Mouse (Mus musculus) midbrain, embryonic 13.5 days (tissue): ENCODE data around the gene Pvrig. TPM values are rescaled to one million over a fixed set of nuclear protein-coding genes. Genes with fewer than 3 reads are reported as not detected.
"Not testable (repeated sequence)": the region's sequence is repeated elsewhere in the genome, so short reads cannot be mapped to it uniquely, and the experiment has no call there.

Experiments
- ATAC-seq: fragments of 200-750 bp; cut with Nextera tagmentation; 2 replicates; pipeline ENCODE4 v1.8.0; 2017; ENCODE audit warnings: mild to moderate bottlenecking, moderate TSS enrichment, moderate library complexity
- H3K27ac ChIP-seq: fragments of 300-500 bp; sonication (generic); 2 replicates; pipeline ENCODE4 v1.5.1; 2015; ENCODE audit warnings: inconsistent platforms, mild to moderate bottlenecking, moderate library complexity
- H3K27me3 ChIP-seq: fragments of 300-500 bp; sonication (generic); 2 replicates; pipeline ENCODE4 v1.6.1; 2015; ENCODE audit warnings: mild to moderate bottlenecking, inconsistent platforms
- H3K36me3 ChIP-seq: fragments of 300-500 bp; sonication (generic); 2 replicates; pipeline ENCODE4 v1.6.1; 2015; ENCODE audit warnings: mild to moderate bottlenecking, inconsistent platforms
- H3K4me1 ChIP-seq: fragments of 300-500 bp; sonication (generic); replicated peaks from 2 replicates; pipeline ENCODE4 v1.6.1; 2015; ENCODE audit warnings: inconsistent platforms
- H3K4me2 ChIP-seq: fragments of 300-500 bp; sonication (generic); replicated peaks from 2 replicates; pipeline ENCODE4 v1.6.1; 2015; ENCODE audit warnings: moderate library complexity, mild to moderate bottlenecking, inconsistent platforms
- H3K4me3 ChIP-seq: fragments of 300-500 bp; sonication (generic); replicated peaks from 2 replicates; pipeline ENCODE4 v1.5.1; 2015; ENCODE audit warnings: mild to moderate bottlenecking, inconsistent platforms
- H3K9ac ChIP-seq: fragments of 300-500 bp; sonication (generic); replicated peaks from 2 replicates; pipeline ENCODE4 v1.6.1; 2015; ENCODE audit warnings: mild to moderate bottlenecking, inconsistent platforms
- H3K9me3 ChIP-seq: fragments of 300-500 bp; sonication (generic); 2 replicates; pipeline ENCODE4 v1.6.1; 2016; ENCODE audit warnings: mild to moderate bottlenecking, inconsistent platforms
- WGBS: fragments of 180-500 bp; shearing (Covaris S2); methylation state at CpG from one replicate; pipeline ENCODE4 v1.1.7; 2015; 5-methylcytosine and 5-hydroxymethylcytosine counted together
- polyA plus RNA-seq: library from polyadenylated mRNA; unstranded; fragments of >200 nt; fragmentation: Nextera tagmentation; extraction: Ambion mirVana; gene quantifications from 2 replicates; pipeline ENCODE4 v1.2.1, GENCODE M21; 2015

Gene Pvrig
- polyA plus RNA-seq: not detected in 2 replicates

GRCm38 (mm10) chr5:138341661-138342060 is at the start of gene Pvrig:
Pvrig (plus strand) TSS chr5:138341961.
- Histone ChIP-seq H3K27me3 (no peaks in the 10 kb centered on the region), H3K36me3 (no peaks in the 10 kb centered on the region), H3K4me1 (no peaks in the 10 kb centered on the region), H3K9me3 (no peaks in the 10 kb centered on the region), H3K27ac (no peak within 1 kb of the TSS), H3K4me2 (no peak within 1 kb of the TSS), H3K9ac (no peak within 1 kb of the TSS), H3K4me3 (no peak within 1 kb of the TSS)
- WGBS: 85% methylated on average over 2 of the region's 2 CpGs
- ATAC-seq: no peak

- no peak overlapping the region for H3K4me3 ChIP-seq
- H3K4me2 ChIP-seq: no peak overlapping the region
- H3K27ac ChIP-seq: no peak overlapping the region
- H3K9me3 ChIP-seq: no peaks in the 10 kb centered on the region
- H3K9ac ChIP-seq: no peak overlapping the region
- H3K27me3 ChIP-seq: no peaks in the 10 kb centered on the region
- no peak for ATAC-seq
- H3K36me3 ChIP-seq: no peaks in the 10 kb centered on the region
- H3K4me1 ChIP-seq: no peaks in the 10 kb centered on the region
Observed at GRCm38 (mm10) chr5:138294158-138294557, 47.6 kb upstream of the Pvrig start.

- 87% methylated on average over 2 of the region's 2 CpGs for WGBS
- Histone ChIP-seq H3K36me3 (no peaks in the 10 kb centered on the region), H3K4me3 (no peak overlapping the region), H3K27me3 (no peaks in the 10 kb centered on the region), H3K4me1 (no peaks in the 10 kb centered on the region), H3K9me3 (no peaks in the 10 kb centered on the region), H3K9ac (no peak overlapping the region), H3K4me2 (no peak overlapping the region), H3K27ac (no peak overlapping the region)
- ATAC-seq: no peak
Observed at GRCm38 (mm10) chr5:138299613-138300012, 42.1 kb upstream of the Pvrig start.

- no peak overlapping the region for H3K4me2 ChIP-seq
- H3K27ac ChIP-seq: no peak overlapping the region
- no peaks in the 10 kb centered on the region for H3K9me3 ChIP-seq
- no peaks in the 10 kb centered on the region for H3K27me3 ChIP-seq
- 91% methylated on average over 3 of the region's 3 CpGs for WGBS
- H3K36me3 ChIP-seq: no peaks in the 10 kb centered on the region
- H3K9ac ChIP-seq: no peak overlapping the region
- ATAC-seq: no peak
- H3K4me1 ChIP-seq: no peaks in the 10 kb centered on the region
- H3K4me3 ChIP-seq: no peak overlapping the region
Observed at GRCm38 (mm10) chr5:138312795-138313194, 29.0 kb upstream of the Pvrig start.

GRCm38 (mm10) chr5:138343216-138343615 is 1.5 kb downstream of the Pvrig start:
- Histone ChIP-seq H3K4me3 (no peak overlapping the region), H3K36me3 (no peaks in the 10 kb centered on the region), H3K27ac (no peak overlapping the region), H3K4me2 (no peak overlapping the region), H3K27me3 (no peaks in the 10 kb centered on the region), H3K9me3 (no peaks in the 10 kb centered on the region), H3K9ac (no peak overlapping the region), H3K4me1 (no peaks in the 10 kb centered on the region)
- 96% methylated on average over 3 of the region's 3 CpGs for WGBS
- ATAC-seq: no peak

- not testable (repeated sequence) for H3K9me3 ChIP-seq, ATAC-seq, H3K4me1 ChIP-seq, H3K4me2 ChIP-seq, H3K27me3 ChIP-seq, H3K4me3 ChIP-seq, H3K36me3 ChIP-seq, H3K27ac ChIP-seq, H3K9ac ChIP-seq
- WGBS: 97% methylated on average over 6 of the region's 7 CpGs
Observed at GRCm38 (mm10) chr5:138363208-138363607, 21.4 kb downstream of the Pvrig start.

- 91% methylated on average over 10 of the region's 10 CpGs for WGBS
- H3K4me1 ChIP-seq, H3K9ac ChIP-seq, H3K4me2 ChIP-seq, H3K36me3 ChIP-seq, H3K9me3 ChIP-seq, H3K27ac ChIP-seq, H3K4me3 ChIP-seq, ATAC-seq, H3K27me3 ChIP-seq: not testable (repeated sequence)
Observed at GRCm38 (mm10) chr5:138365347-138365746, 23.6 kb downstream of the Pvrig start.

Other genes starting within 250 kb of the Pvrig start
- 128 TPM in 2 replicates for gene Zscan21, start 225.1 kb upstream of the Pvrig start, polyA plus RNA-seq
- gene Zfp113, start 186.2 kb upstream of the Pvrig start, polyA plus RNA-seq: 45.3 and 49.7 TPM in 2 replicates
- 316 and 337 TPM in 2 replicates for gene Cops6, start 180.9 kb upstream of the Pvrig start, polyA plus RNA-seq
- gene Ap4m1, start 170.0 kb upstream of the Pvrig start, polyA plus RNA-seq: 26.6 and 28.8 TPM in 2 replicates
- 159 and 162 TPM in 2 replicates for gene Mcm7, start 169.5 kb upstream of the Pvrig start, polyA plus RNA-seq
- 109 and 111 TPM in 2 replicates for gene Taf6, start 154.5 kb upstream of the Pvrig start, polyA plus RNA-seq
- gene Cnpy4, start 154.5 kb upstream of the Pvrig start, polyA plus RNA-seq: 39.4 and 40.5 TPM in 2 replicates
- 12.9 and 13.8 TPM in 2 replicates for gene Mblac1, start 147.6 kb upstream of the Pvrig start, polyA plus RNA-seq
- gene Nxpe5, start 116.1 kb upstream of the Pvrig start, polyA plus RNA-seq: 0.08 TPM in 1 of 2 replicates, not detected in the other
- gene Lamtor4, start 86.5 kb upstream of the Pvrig start, polyA plus RNA-seq: 81.2 and 81.9 TPM in 2 replicates
- 12.2 and 15.8 TPM in 2 replicates for gene BC037034, start 77.9 kb upstream of the Pvrig start, polyA plus RNA-seq
- 2.5 and 3.0 TPM in 2 replicates for gene Gal3st4, start 69.1 kb upstream of the Pvrig start, polyA plus RNA-seq
- gene Gm43720, start 62.0 kb upstream of the Pvrig start, polyA plus RNA-seq: 0.10 and 0.19 TPM in 2 replicates
- gene Gpc2, start 62.0 kb upstream of the Pvrig start, polyA plus RNA-seq: 236 and 248 TPM in 2 replicates
- 4.8 and 5.4 TPM in 2 replicates for gene Stag3, start 61.7 kb upstream of the Pvrig start, polyA plus RNA-seq
- gene Zfp157, start 99.5 kb downstream of the Pvrig start, polyA plus RNA-seq: 76.3 and 77.6 TPM in 2 replicates
- not detected in 2 replicates for gene 1700123K08Rik, start 222.8 kb downstream of the Pvrig start, polyA plus RNA-seq